Mouse (Mus musculus): ENCODE results near the gene Dmkn. TPM values are rescaled to one million over a fixed set of nuclear protein-coding genes. Genes with fewer than 3 reads are reported as not detected.
"Not testable (repeated sequence)": the region's sequence is repeated elsewhere in the genome, so short reads cannot be mapped to it uniquely, and the experiment has no call there.

The Dmkn gene
- total and polyA plus RNA-seq, 2 experiments from 2014 or later: 4.5 to 7.9 TPM

- no peak for DNase-seq (ENCODE audit: low spot score)
- TF ChIP-seq CTCF (IDR thresholded peaks at IDR 0.05): no peak
Measured at GRCm38 (mm10) chr7:30820131-30820530, 56.6 kb downstream of the Dmkn start.

GRCm38 (mm10) chr7:30820854-30821445 is 57.4 kb downstream of the Dmkn start:
- H3K4me3 ChIP-seq (ENCODE audit: low read depth, low read length): no peak overlapping the region
- H3K4me1 ChIP-seq (ENCODE audit: insufficient read depth, low read length): no peaks in the 10 kb centered on the region
- no peaks in the 10 kb centered on the region for H3K27me3 ChIP-seq (ENCODE audit: insufficient read depth, low read length)
- DNase-seq (ENCODE audit: low spot score) (no peak), ATAC-seq (ENCODE audit: low FRiP score) (no peak)
- no peak overlapping the region for H3K4me2 ChIP-seq (ENCODE audit: low read depth, low read length, poor library complexity, severe bottlenecking)
- H3K9me3 ChIP-seq (ENCODE audit: low read length): no peaks in the 10 kb centered on the region
- 76% methylated on average over 5 of the region's 7 CpGs for WGBS
- no peaks in the 10 kb centered on the region for H3K36me3 ChIP-seq (ENCODE audit: insufficient read depth, low read length)
- H3K9ac ChIP-seq (replicated peaks; ENCODE audit: low read length, poor library complexity, severe bottlenecking): no peak overlapping the region
- no peak overlapping the region for H3K27ac ChIP-seq (ENCODE audit: low read depth, low read length)
- no peak for TF ChIP-seq CTCF (IDR thresholded peaks at IDR 0.05)

More at GRCm38 (mm10) chr7:30820131-30820530, 56.6 kb downstream of the Dmkn start:
- H3K9ac ChIP-seq (replicated peaks; ENCODE audit: low read length, poor library complexity, severe bottlenecking): no peak overlapping the region
- H3K27me3 ChIP-seq (ENCODE audit: insufficient read depth, low read length): no peaks in the 10 kb centered on the region
- H3K36me3 ChIP-seq (ENCODE audit: insufficient read depth, low read length): no peaks in the 10 kb centered on the region
- no peaks in the 10 kb centered on the region for H3K4me1 ChIP-seq (ENCODE audit: insufficient read depth, low read length)
- ATAC-seq (ENCODE audit: low FRiP score): no peak
- H3K4me2 ChIP-seq (ENCODE audit: low read depth, low read length, poor library complexity, severe bottlenecking): no peak overlapping the region
- no peaks in the 10 kb centered on the region for H3K9me3 ChIP-seq (ENCODE audit: low read length)
- H3K27ac ChIP-seq (ENCODE audit: low read depth, low read length): no peak overlapping the region
- no peak overlapping the region for H3K4me3 ChIP-seq (ENCODE audit: low read depth, low read length)
- WGBS: 69% methylated on average over 6 of the region's 6 CpGs

GRCm38 (mm10) chr7:30821532-30821931 is 58.0 kb downstream of the Dmkn start:
- no peak overlapping the region for H3K27ac ChIP-seq (ENCODE audit: low read depth, low read length)
- no peak overlapping the region for H3K9ac ChIP-seq (replicated peaks; ENCODE audit: low read length, poor library complexity, severe bottlenecking)
- H3K36me3 ChIP-seq (ENCODE audit: insufficient read depth, low read length): no peaks in the 10 kb centered on the region
- no peaks in the 10 kb centered on the region for H3K4me1 ChIP-seq (ENCODE audit: insufficient read depth, low read length)
- WGBS: 80% methylated on average over 5 of the region's 5 CpGs
- no peaks in the 10 kb centered on the region for H3K9me3 ChIP-seq (ENCODE audit: low read length)
- H3K4me3 ChIP-seq (ENCODE audit: low read depth, low read length): no peak overlapping the region
- TF ChIP-seq CTCF (IDR thresholded peaks at IDR 0.05): no peak
- no peak for DNase-seq (ENCODE audit: low spot score)
- ATAC-seq (ENCODE audit: low FRiP score): no peak
- H3K27me3 ChIP-seq (ENCODE audit: insufficient read depth, low read length): no peaks in the 10 kb centered on the region
- H3K4me2 ChIP-seq (ENCODE audit: low read depth, low read length, poor library complexity, severe bottlenecking): no peak overlapping the region

GRCm38 (mm10) chr7:30823675-30824074 is 60.1 kb downstream of the Dmkn start, which contains the start of gene Ffar2:
Gene Ffar2 (minus strand): TSS chr7:30823775.
- Histone ChIP-seq H3K4me2 (ENCODE audit: low read depth, low read length, poor library complexity, severe bottlenecking) (no peak within 1 kb of the TSS), H3K4me1 (ENCODE audit: insufficient read depth, low read length) (no peaks in the 10 kb centered on the region), H3K36me3 (ENCODE audit: insufficient read depth, low read length) (no peaks in the 10 kb centered on the region), H3K4me3 (ENCODE audit: low read depth, low read length) (no peak within 1 kb of the TSS), H3K9ac (replicated peaks; ENCODE audit: low read length, poor library complexity, severe bottlenecking) (no peak within 1 kb of the TSS), H3K9me3 (ENCODE audit: low read length) (no peaks in the 10 kb centered on the region), H3K27ac (ENCODE audit: low read depth, low read length) (no peak within 1 kb of the TSS), H3K27me3 (ENCODE audit: insufficient read depth, low read length) (no peaks in the 10 kb centered on the region)
- ATAC-seq (ENCODE audit: low FRiP score) (no peak), DNase-seq (ENCODE audit: low spot score) (no peak)
- 88% methylated on average over 18 of the region's 18 CpGs for WGBS
- no peak for TF ChIP-seq CTCF (IDR thresholded peaks at IDR 0.05)

GRCm38 (mm10) chr7:30824306-30824705 is 60.8 kb downstream of the Dmkn start:
- H3K36me3 ChIP-seq (ENCODE audit: insufficient read depth, low read length): no peaks in the 10 kb centered on the region
- H3K27ac ChIP-seq (ENCODE audit: low read depth, low read length): no peak overlapping the region
- WGBS: 95% methylated on average over 3 of the region's 3 CpGs
- no peak overlapping the region for H3K4me3 ChIP-seq (ENCODE audit: low read depth, low read length)
- H3K9me3 ChIP-seq (ENCODE audit: low read length): no peaks in the 10 kb centered on the region
- H3K27me3 ChIP-seq (ENCODE audit: insufficient read depth, low read length): no peaks in the 10 kb centered on the region
- DNase-seq (ENCODE audit: low spot score) (no peak), ATAC-seq (ENCODE audit: low FRiP score) (no peak)
- no peak overlapping the region for H3K4me2 ChIP-seq (ENCODE audit: low read depth, low read length, poor library complexity, severe bottlenecking)
- H3K4me1 ChIP-seq (ENCODE audit: insufficient read depth, low read length): no peaks in the 10 kb centered on the region
- no peak overlapping the region for H3K9ac ChIP-seq (replicated peaks; ENCODE audit: low read length, poor library complexity, severe bottlenecking)
- TF ChIP-seq CTCF (IDR thresholded peaks at IDR 0.05): no peak

- WGBS: 90% methylated on average over 10 of the region's 10 CpGs
- Histone ChIP-seq H3K27ac (ENCODE audit: low read depth, low read length) (no peak overlapping the region), H3K9ac (replicated peaks; ENCODE audit: low read length, poor library complexity, severe bottlenecking) (no peak overlapping the region), H3K4me1 (ENCODE audit: insufficient read depth, low read length) (no peaks in the 10 kb centered on the region), H3K4me2 (ENCODE audit: low read depth, low read length, poor library complexity, severe bottlenecking) (no peak overlapping the region), H3K36me3 (ENCODE audit: insufficient read depth, low read length) (no peaks in the 10 kb centered on the region), H3K27me3 (ENCODE audit: insufficient read depth, low read length) (no peaks in the 10 kb centered on the region), H3K9me3 (ENCODE audit: low read length) (no peaks in the 10 kb centered on the region), H3K4me3 (ENCODE audit: low read depth, low read length) (no peak overlapping the region)
- DNase-seq (ENCODE audit: low spot score) (no peak), ATAC-seq (ENCODE audit: low FRiP score) (no peak)
- TF ChIP-seq CTCF (IDR thresholded peaks at IDR 0.05): no peak
Measured at GRCm38 (mm10) chr7:30826660-30827059, 63.1 kb downstream of the Dmkn start.

- not testable (repeated sequence) for H3K4me2 ChIP-seq (ENCODE audit: low read depth, low read length, poor library complexity, severe bottlenecking); H3K9me3 ChIP-seq (ENCODE audit: low read length); H3K27ac ChIP-seq (ENCODE audit: low read depth, low read length); DNase-seq (ENCODE audit: low spot score); H3K36me3 ChIP-seq (ENCODE audit: insufficient read depth, low read length); ATAC-seq (ENCODE audit: low FRiP score); H3K4me3 ChIP-seq (ENCODE audit: low read depth, low read length); H3K4me1 ChIP-seq (ENCODE audit: insufficient read depth, low read length); H3K27me3 ChIP-seq (ENCODE audit: insufficient read depth, low read length); H3K9ac ChIP-seq (replicated peaks; ENCODE audit: low read length, poor library complexity, severe bottlenecking)
Measured at GRCm38 (mm10) chr7:30828871-30829270, 65.3 kb downstream of the Dmkn start.
